Mouse (Mus musculus) right cerebral cortex, adult 18-20 months (tissue): ENCODE results near the gene Tnfrsf26.
"Not testable (repeated sequence)": the region's sequence is repeated elsewhere in the genome, so short reads cannot be mapped to it uniquely, and the experiment has no call there.

ENCODE experiments used
- DNase-seq: peaks from one replicate; pipeline ENCODE4 v3.0.0; 2022; ENCODE audit warnings: mixed read lengths

The Tnfrsf26 gene

DNA sequence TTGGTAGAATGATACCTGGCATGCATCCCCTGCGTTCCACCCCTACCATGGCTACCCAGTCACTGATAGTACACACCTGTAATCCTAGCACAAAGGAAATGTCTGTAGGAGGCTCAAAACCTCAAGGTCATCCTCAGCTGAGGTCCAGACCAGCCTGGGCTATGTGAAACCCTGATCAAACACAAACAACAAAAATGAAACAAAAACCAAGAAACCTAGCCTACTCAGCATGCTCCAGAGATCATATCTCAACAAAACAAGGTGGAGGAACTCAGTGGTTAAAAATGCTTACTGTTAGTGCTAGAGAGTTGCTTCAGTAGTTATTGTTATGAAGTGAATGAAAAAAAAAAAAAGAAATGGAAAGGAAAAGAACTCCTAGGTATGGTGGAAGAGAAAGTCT lies at the start of gene Tnfrsf26:
Gene Tnfrsf26, minus strand, starts transcription at position 183 of the 400 bp plus-strand sequence.
- DNase-seq, result no peak

DNA sequence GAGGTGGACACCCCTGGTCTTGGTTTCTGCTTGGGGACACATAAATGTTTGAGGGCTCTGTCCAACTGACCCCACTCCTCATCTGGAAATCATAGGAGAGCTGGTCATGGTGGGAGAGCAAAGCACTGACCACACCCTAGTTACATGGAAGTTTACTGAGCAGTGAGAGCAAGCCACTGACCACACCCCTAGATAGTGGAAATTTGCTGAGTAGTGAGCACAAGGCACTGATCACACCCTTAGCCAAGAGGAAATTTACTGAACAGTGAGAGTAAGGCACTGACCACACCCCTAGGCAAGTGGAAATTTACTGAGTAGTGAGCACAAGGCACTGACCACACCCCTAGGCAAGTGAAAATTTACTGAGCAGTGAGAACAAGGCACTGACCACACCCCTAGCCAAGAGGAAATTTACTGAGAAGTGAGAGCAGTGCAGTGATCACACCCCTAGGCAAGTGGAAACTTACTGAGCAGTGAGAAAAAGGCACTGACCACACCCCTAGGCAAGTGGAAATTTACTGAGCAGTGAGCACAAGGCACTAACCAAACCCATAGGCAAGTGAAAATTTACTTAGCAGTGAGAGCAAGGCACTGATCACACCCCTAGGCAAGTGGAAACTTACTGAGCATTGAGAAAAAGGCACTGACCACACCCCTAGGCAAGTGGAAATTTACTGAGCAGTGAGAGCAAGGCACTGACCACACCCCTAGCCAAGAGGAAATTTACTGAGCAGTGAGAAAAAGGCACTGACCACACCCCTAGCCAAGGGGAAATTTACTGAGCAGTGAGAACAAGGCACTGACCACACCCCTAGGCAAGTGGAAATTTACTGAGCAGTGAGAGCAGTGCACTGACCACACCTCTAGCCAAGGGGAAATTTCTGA lies 38.1 kb upstream of the Tnfrsf26 start:
- DNase-seq, result no peak

DNA sequence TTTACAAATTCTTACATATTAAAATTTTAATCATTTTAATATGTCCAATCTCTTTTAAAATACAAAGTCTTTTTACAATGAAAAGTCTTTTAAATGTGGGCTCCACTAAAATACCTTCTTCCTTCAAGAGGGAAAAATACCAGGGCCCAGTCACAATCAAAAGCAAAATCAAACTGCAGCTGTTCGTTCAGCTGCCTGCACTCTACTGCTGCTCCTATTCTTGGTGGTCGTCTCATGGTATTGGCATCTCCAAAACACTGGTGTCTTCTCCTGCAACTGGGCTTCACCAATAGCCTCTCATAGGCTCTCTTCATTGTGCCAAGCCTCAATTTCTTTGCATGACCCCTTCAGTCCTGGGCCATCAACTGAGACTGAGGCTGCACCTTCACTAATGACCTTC lies 34.9 kb upstream of the Tnfrsf26 start:
- DNase-seq, result no peak

DNA sequence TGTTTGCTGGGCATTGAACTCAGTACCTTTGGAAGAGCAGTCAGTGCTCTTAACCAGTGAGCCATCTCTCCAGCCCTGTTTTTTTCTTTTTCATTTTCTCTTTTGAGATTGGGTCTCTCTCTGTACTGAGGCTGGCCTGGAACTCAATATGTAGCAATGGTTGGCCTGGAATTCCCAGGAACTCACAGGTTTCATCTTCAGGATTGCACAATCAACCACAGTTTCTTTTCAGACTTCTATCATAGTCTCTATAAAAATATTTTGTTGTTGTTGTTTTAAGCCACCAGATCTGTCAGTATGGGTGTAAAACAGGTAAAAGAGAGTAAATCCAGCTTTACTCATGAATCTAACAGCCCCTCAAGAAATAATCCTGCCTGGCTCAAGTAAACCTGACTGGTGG lies 32.3 kb upstream of the Tnfrsf26 start:
- no peak for DNase-seq

- not testable (repeated sequence) for DNase-seq
Observed at GRCm38 (mm10) chr7:143649769-143650346, 21.3 kb upstream of the Tnfrsf26 start.

- peak; percentile 78 for DNase-seq
Observed at GRCm38 (mm10) chr7:143649034-143649768, 20.7 kb upstream of the Tnfrsf26 start, which contains the start of gene Tnfrsf22. Gene Tnfrsf22 (minus strand): TSS chr7:143649661.

- DNase-seq, result not testable (repeated sequence)
Observed at GRCm38 (mm10) chr7:143643949-143644348, 15.4 kb upstream of the Tnfrsf26 start.

GRCm38 (mm10) chr7:143636674-143637073 lies 8.2 kb upstream of the Tnfrsf26 start:
- DNase-seq, result no peak

DNA sequence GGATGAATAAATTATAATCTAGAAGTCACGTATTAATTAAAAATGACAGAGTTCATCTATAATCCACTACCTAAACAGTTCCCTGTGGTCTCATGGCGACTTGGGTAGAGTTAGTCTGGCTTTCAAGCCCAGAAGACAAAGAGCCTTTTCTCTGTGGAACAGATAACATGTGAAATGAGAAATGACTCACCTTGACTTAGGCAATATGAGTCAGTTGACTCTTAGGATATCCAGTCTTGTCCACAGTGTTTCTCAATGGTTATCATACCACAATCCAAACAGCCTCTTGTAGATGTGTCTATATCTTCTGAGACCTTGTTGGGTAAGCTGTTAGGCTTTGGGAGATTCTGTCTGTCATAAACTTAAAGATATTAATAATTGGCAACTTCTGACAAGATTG lies 3.0 kb upstream of the Tnfrsf26 start:
- DNase-seq, result no peak

DNA sequence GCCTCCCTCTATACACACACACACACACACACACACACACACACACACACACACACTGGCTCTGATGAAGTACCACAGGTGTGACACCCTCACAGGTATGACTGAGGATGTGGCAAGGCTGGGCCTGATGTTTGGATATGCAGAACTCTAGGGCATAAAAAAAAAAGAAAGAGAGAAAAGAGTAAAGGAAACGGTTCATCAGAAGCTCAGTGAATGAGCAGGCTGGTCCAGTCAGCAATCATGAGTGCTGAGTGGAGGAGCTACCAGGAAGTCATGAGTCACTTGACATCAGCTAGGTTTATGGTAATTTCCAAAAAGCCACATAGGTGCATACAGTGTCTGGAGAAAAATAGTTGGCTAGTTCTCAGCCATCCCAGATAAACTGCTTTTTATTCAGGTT lies 979 bp upstream of the Tnfrsf26 start:
- DNase-seq, result no peak

GRCm38 (mm10) chr7:143627555-143628286 lies 801 bp downstream of the Tnfrsf26 start:
- DNase-seq, result no peak

GRCm38 (mm10) chr7:143626178-143626577 lies 2.3 kb downstream of the Tnfrsf26 start:
- no peak for DNase-seq

GRCm38 (mm10) chr7:143625151-143625550 lies 3.4 kb downstream of the Tnfrsf26 start:
- DNase-seq, result no peak

- DNase-seq, result no peak
Observed at GRCm38 (mm10) chr7:143624561-143624960, 4.0 kb downstream of the Tnfrsf26 start.

DNA sequence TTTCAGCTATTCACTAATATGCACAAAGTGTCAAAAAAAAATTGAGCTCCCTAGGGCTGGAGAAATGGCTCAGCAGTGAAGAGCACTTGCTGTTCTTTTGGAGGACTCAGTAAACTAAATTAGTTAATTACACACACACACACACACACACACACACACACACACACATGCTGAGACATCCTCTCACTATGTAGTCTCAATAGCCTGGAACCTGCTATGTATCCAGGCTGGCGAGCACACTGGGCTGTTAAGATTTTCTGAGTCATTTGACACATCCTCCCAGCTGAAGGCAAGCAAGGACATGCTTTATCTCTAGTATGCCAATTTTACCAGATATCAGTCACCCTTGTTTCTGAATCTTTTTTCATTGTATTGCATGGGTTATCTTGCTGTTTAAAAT lies 7.6 kb downstream of the Tnfrsf26 start:
- no peak for DNase-seq

GRCm38 (mm10) chr7:143614404-143615135 lies 14.0 kb downstream of the Tnfrsf26 start:
- no peak for DNase-seq

DNA sequence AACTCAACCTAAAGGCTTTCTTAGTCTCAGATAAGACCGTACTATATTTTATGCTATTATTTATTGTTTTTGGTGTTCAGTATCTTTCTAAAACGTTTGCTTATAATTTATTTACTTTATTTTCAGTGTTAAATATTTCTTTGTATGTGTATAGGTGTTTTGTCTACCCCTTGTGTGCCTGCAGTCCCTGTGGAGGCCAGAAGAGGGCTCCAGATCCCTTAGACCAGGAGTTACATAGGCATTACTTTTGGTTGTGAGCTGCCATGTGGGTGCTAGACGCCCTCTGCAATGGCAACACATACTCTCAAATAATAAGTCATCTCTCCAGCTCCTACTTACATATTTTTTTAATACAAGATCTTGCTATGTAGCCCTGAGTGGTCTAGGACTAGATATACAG lies 16.3 kb downstream of the Tnfrsf26 start:
- no peak for DNase-seq

DNA sequence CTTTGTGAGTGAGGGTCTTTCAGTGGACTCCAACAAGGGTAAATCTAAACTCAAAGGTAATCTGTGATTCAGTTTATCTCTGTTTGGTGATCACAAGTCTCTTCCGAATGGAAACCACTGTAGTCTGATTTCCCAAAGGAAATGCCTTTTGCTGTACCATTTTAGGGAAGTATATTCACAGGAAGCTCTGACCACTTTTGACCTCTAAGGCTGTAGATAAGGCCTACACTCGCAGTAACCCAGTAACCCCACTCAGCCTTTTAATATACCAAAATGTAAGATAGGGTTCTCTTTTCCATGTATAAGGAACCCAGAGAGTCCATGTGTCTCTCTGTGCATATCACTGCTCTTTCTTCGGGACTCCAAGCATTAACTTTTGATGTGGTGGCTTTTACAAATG lies 23.2 kb downstream of the Tnfrsf26 start:
- no peak for DNase-seq

DNA sequence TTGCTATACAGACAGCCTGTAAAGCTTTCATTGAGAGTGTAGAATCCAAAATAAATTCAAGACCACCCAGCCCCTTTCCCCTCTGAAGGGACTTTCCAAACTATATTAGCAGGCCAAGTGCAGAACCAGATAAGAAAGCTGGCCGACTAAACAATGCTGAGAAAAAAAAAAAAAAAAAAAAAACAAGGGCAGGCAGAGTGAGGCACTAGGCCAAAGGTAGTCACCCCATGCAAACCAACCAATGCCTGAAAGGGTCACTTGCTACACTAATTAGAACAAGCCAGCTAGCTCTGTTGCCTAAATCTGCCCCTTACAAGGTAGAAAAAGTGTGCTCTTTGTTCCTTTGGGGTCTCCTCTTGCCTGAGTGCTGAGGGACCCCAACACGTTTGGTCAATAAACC lies 23.6 kb downstream of the Tnfrsf26 start:
- DNase-seq, result no peak

GRCm38 (mm10) chr7:143601705-143602104 lies 26.8 kb downstream of the Tnfrsf26 start:
- DNase-seq, result no peak

DNA sequence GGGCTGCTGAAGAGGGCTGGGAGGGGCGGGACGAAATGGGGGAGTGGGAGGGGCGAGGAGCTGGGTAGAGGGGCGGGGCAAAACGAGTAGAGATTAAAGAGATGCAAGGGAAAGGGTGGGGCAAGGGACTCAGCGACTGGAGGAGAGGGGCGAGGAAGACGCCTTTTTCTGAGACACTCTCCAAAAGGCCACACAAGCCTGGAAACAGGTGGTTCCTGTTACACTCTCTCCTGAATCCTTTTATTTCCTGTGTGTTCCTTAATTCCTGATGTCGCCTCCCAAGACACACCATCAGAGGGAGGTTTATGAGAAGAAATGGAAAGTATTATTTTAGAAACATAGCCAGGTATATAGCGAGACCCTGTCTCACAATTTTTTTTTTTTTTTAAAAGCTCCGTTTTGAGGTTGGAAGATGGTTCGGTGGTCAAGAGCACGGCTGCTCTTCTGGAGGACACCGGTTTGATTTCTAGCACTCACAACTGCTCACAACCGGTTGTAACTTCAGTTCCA lies 28.2 kb downstream of the Tnfrsf26 start:
- no peak for DNase-seq
